Mouse (Mus musculus) adrenal gland, postnatal 36 days (tissue): ENCODE measurements at regions not wholly inside any gene's neighbourhood (a gene's known extent, or its start where the extent isn't known, plus 50 kb on each side); places are given as distances from the start of the nearest gene placed in this dataset.

Experiments used
- DNase-seq, 2 experiments: peaks; one replicate each; pipeline ENCODE4 v3.0.0; 2021; ENCODE audit warnings: mixed read lengths in 1 of 2

- no peak for DNase-seq
These were observed 109.7 kb upstream of the Gm765 start for GRCm38 (mm10) chr6:98452277-98452676.

- no peak for DNase-seq
These were observed 93.1 kb upstream of the Gm765 start for GRCm38 (mm10) chr6:98435676-98436075.

GRCm38 (mm10) chr6:98433286-98433685 lies 90.7 kb upstream of the Gm765 start:
- DNase-seq = no peak

DNA sequence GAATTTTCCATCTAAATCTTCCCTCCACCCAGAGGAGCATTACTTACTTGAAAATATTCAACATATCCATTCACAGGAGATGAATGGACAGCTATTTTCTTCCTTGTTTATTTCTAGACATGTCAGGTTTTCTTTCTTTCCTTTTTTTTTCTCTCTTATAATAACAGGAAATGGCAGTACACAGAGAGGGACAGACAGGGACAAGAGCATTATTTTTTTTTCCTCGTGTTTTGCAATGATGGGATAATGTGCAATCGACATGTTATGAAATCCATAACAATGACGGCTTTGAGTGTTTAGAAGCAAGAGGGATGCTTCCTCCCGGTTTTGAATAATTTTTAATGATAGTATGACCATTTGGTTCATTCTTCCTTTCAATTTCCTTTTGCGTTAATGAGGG lies 86.6 kb upstream of the Gm765 start:
- no peak for DNase-seq

- no peak for DNase-seq
These were observed 60.1 kb upstream of the Gm765 start for GRCm38 (mm10) chr6:98402605-98403004.

DNA sequence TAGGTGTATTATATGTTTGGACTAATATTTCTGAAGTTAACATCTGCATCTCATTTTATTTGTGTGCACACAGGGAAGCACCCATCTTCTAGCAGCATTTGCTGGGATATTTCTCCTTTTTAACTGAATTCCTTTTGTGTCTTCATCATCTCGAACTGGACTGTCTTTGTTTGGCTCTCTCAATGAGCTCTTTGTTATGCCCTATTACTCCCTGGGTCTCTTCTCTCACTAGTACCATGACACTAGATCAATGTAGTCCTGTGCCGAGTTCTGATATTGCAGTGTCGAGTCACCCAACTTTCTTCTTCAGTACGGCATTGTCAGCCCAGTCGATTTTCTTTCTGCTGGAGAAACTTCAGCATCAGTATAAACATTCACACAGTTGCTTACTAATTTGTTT lies 52.0 kb upstream of the Gm765 start:
- DNase-seq = no peak
